Mouse (Mus musculus) bone marrow, adult 2 months (tissue): Measurements from ENCODE around the gene Map2k5.

ENCODE experiments used
- CTCF ChIP-seq: fragments of 200-500 bp; IDR thresholded peaks from 2 replicates; pipeline ENCODE4 v1.5.1; 2011; ENCODE audit warnings: low read length, control low read depth; ENCODE audit not compliant: control insufficient read depth, insufficient read depth
- POLR2A ChIP-seq: fragments of 200-500 bp; IDR thresholded peaks from 2 replicates; pipeline ENCODE4 v1.6.1; 2011; ENCODE audit warnings: low read depth, mild to moderate bottlenecking, control low read depth, low read length, borderline replicate concordance; ENCODE audit not compliant: control insufficient read depth

DNA sequence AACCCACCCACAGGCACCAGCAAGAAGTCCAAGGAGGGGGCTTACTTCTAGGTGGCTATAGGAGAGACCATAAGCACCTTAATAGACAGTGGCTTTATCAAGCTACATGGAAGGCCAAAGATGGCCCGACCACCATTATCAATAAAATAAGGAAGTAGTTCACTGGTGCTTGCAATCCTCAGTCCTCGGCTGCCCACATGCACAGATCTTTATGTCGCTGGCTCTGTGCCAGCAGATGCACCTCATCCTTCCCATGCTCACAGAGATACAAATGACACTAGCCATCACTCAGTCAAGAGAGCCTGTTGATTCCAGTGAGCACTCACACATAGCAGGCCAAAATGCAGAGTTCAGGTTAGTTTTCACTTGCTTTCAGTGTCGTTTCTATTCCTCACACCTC, 89.0 kb downstream of the Map2k5 start:
- TF ChIP-seq CTCF (no peak), POLR2A (no peak)
